Mouse (Mus musculus) testis, adult 2 months (tissue): Measurements from ENCODE around the gene Rnf126. TPM values are rescaled to one million over a fixed set of nuclear protein-coding genes. Genes with fewer than 3 reads are reported as not detected.

ENCODE experiments used
- H3K27ac ChIP-seq: fragments of 200-500 bp; 2 replicates; pipeline ENCODE4 v1.5.1; 2012; ENCODE audit warnings: low read depth, low read length; ENCODE audit not compliant: control insufficient read depth, insufficient read depth
- H3K27me3 ChIP-seq: fragments of 200-500 bp; 2 replicates; pipeline ENCODE4 v1.6.1; 2012; ENCODE audit warnings: mild to moderate bottlenecking, low read length, moderate library complexity; ENCODE audit not compliant: control insufficient read depth, insufficient read depth
- H3K36me3 ChIP-seq: fragments of 200-500 bp; 2 replicates; pipeline ENCODE4 v1.6.1; 2012; ENCODE audit warnings: mild to moderate bottlenecking, low read length; ENCODE audit not compliant: control insufficient read depth, insufficient read depth
- H3K4me1 ChIP-seq: fragments of 200-500 bp; 2 replicates; pipeline ENCODE4 v1.6.1; 2012; ENCODE audit warnings: low read length; ENCODE audit not compliant: control insufficient read depth, insufficient read depth
- H3K4me3 ChIP-seq: fragments of 200-500 bp; 2 replicates; pipeline ENCODE4 v1.5.1; 2012; ENCODE audit warnings: low read depth, mild to moderate bottlenecking, low read length, moderate library complexity, mixed read lengths; ENCODE audit not compliant: control insufficient read depth
- CTCF ChIP-seq: fragments of 200-500 bp; IDR thresholded peaks from 2 replicates; pipeline ENCODE4 v1.5.1; 2012; ENCODE audit warnings: low read depth, mild to moderate bottlenecking, inconsistent platforms, low read length, moderate library complexity; ENCODE audit not compliant: control insufficient read depth, insufficient read depth, insufficient replicate concordance
- POLR2A ChIP-seq: fragments of 200-500 bp; IDR thresholded peaks from 2 replicates; pipeline ENCODE4 v1.6.1; 2012; ENCODE audit warnings: low read depth, mild to moderate bottlenecking, inconsistent platforms, low read length, moderate library complexity; ENCODE audit not compliant: control insufficient read depth
- polyA plus RNA-seq: library from polyadenylated mRNA; depleted of rRNA; stranded (reverse); fragments of >200 nt; gene quantifications from 2 replicates; pipeline ENCODE4 v1.2.3, GENCODE M21; 2012; rRNA removed

The Rnf126 gene
- polyA plus RNA-seq, 1 experiment: 989 TPM

GRCm38 (mm10) chr10:79712029-79712428 lies 54.7 kb downstream of the Rnf126 start:
- Histone ChIP-seq H3K4me3 (no peak overlapping the region), H3K27ac (no peak overlapping the region), H3K27me3 (no peaks in the 10 kb centered on the region), H3K4me1 (peaks cover 15% of the 10 kb centered on the region), H3K36me3 (no peaks in the 10 kb centered on the region; the same call in 1 of the 2 replicates)
- TF ChIP-seq CTCF: no peak
- no peak for TF ChIP-seq POLR2A

GRCm38 (mm10) chr10:79709307-79709706 lies 57.4 kb downstream of the Rnf126 start:
- Histone ChIP-seq H3K36me3 (no peaks in the 10 kb centered on the region; the same call in 1 of the 2 replicates), H3K4me3 (peak overlapping the region; percentile 59)
- TF ChIP-seq POLR2A (no peak), CTCF (no peak)

GRCm38 (mm10) chr10:79708668-79709067 lies 58.1 kb downstream of the Rnf126 start:
- no peaks in the 10 kb centered on the region for H3K27me3 ChIP-seq
- no peak overlapping the region for H3K27ac ChIP-seq
- no peaks in the 10 kb centered on the region; the same call in 1 of the 2 replicates for H3K36me3 ChIP-seq
- no peak overlapping the region for H3K4me3 ChIP-seq
- TF ChIP-seq CTCF (no peak), POLR2A (no peak)
- peaks cover 19% of the 10 kb centered on the region for H3K4me1 ChIP-seq

More at GRCm38 (mm10) chr10:79709307-79709706, 57.4 kb downstream of the Rnf126 start:
- Histone ChIP-seq H3K27me3 (no peaks in the 10 kb centered on the region), H3K4me1 (peaks cover 19% of the 10 kb centered on the region), H3K27ac (no peak overlapping the region)

Other genes with a start within 250 kb of the Rnf126 start
- gene Plpp2, start 233.2 kb downstream of the Rnf126 start, polyA plus RNA-seq: 4.1 and 5.1 TPM in 2 replicates
- gene Mier2, start 211.8 kb downstream of the Rnf126 start, polyA plus RNA-seq: 25.1 and 28.0 TPM in 2 replicates
- 407 and 425 TPM in 2 replicates for gene Theg, start 179.6 kb downstream of the Rnf126 start, polyA plus RNA-seq
- 0.91 and 1.5 TPM in 2 replicates for gene C2cd4c, start 152.9 kb downstream of the Rnf126 start, polyA plus RNA-seq
- gene Shc2, start 129.0 kb downstream of the Rnf126 start, polyA plus RNA-seq: 4.5 and 5.8 TPM in 2 replicates
- not detected in 2 replicates for gene Odf3l2, start 121.2 kb downstream of the Rnf126 start, polyA plus RNA-seq
- not detected in 2 replicates for gene Madcam1, start 102.4 kb downstream of the Rnf126 start, polyA plus RNA-seq
- 33.9 and 36.7 TPM in 2 replicates for gene Tpgs1, start 97.6 kb downstream of the Rnf126 start, polyA plus RNA-seq
- 855 and 952 TPM in 2 replicates for gene Cdc34, start 84.8 kb downstream of the Rnf126 start, polyA plus RNA-seq
- gene Gzmm, start 77.9 kb downstream of the Rnf126 start, polyA plus RNA-seq: 0.33 and 0.52 TPM in 2 replicates
- 849 and 920 TPM in 2 replicates for gene Bsg, start 62.5 kb downstream of the Rnf126 start, polyA plus RNA-seq
- 0.69 and 0.88 TPM in 2 replicates for gene Hcn2, start 50.3 kb downstream of the Rnf126 start, polyA plus RNA-seq
- 30.6 and 32.5 TPM in 2 replicates for gene Polrmt, start 20.4 kb downstream of the Rnf126 start, polyA plus RNA-seq
- 0.28 and 0.53 TPM in 2 replicates for gene Fgf22, start 11.9 kb downstream of the Rnf126 start, polyA plus RNA-seq
- gene Fstl3, start 10.3 kb upstream of the Rnf126 start, polyA plus RNA-seq: 13.8 and 16.1 TPM in 2 replicates
- gene Prss57, start 24.0 kb upstream of the Rnf126 start, polyA plus RNA-seq: 0.11 TPM in 1 of 2 replicates, not detected in the other
- 8.1 and 9.1 TPM in 2 replicates for gene Palm, start 26.6 kb upstream of the Rnf126 start, polyA plus RNA-seq
- gene Misp, start 54.0 kb upstream of the Rnf126 start, polyA plus RNA-seq: 0.27 and 0.36 TPM in 2 replicates
- gene Ptbp1, start 87.5 kb upstream of the Rnf126 start, polyA plus RNA-seq: 125 and 126 TPM in 2 replicates
- 0.72 and 0.90 TPM in 2 replicates for gene Prtn3, start 107.5 kb upstream of the Rnf126 start, polyA plus RNA-seq
- gene Plppr3, start 107.7 kb upstream of the Rnf126 start, polyA plus RNA-seq: 1.6 and 2.7 TPM in 2 replicates
- 0.11 and 0.22 TPM in 2 replicates for gene Elane, start 119.3 kb upstream of the Rnf126 start, polyA plus RNA-seq
- gene Cfd, start 123.9 kb upstream of the Rnf126 start, polyA plus RNA-seq: 18.0 and 33.8 TPM in 2 replicates
- gene Med16, start 142.0 kb upstream of the Rnf126 start, polyA plus RNA-seq: 163 and 181 TPM in 2 replicates
- gene Gm26602, start 143.9 kb upstream of the Rnf126 start, polyA plus RNA-seq: not detected in 2 replicates
- 0.75 and 0.99 TPM in 2 replicates for gene Kiss1r, start 150.0 kb upstream of the Rnf126 start, polyA plus RNA-seq
- gene R3hdm4, start 154.3 kb upstream of the Rnf126 start, polyA plus RNA-seq: 15.0 and 15.2 TPM in 2 replicates
- gene Arid3a, start 160.1 kb upstream of the Rnf126 start, polyA plus RNA-seq: 59.5 and 65.0 TPM in 2 replicates
- gene Wdr18, start 193.2 kb upstream of the Rnf126 start, polyA plus RNA-seq: 33.9 and 36.5 TPM in 2 replicates
- gene Grin3b, start 203.8 kb upstream of the Rnf126 start, polyA plus RNA-seq: 17.4 and 18.9 TPM in 2 replicates
- 202 and 209 TPM in 2 replicates for gene Tmem259, start 217.4 kb upstream of the Rnf126 start, polyA plus RNA-seq
- gene Cnn2, start 221.6 kb upstream of the Rnf126 start, polyA plus RNA-seq: 4.4 and 6.8 TPM in 2 replicates
- gene Abca7, start 229.5 kb upstream of the Rnf126 start, polyA plus RNA-seq: 2.2 and 2.3 TPM in 2 replicates
- gene Arhgap45, start 249.7 kb upstream of the Rnf126 start, polyA plus RNA-seq: 2.1 and 3.4 TPM in 2 replicates